Mouse (Mus musculus) stomach, postnatal 0 days (tissue): ENCODE results near the gene Sema4c. TPM values are rescaled to one million over a fixed set of nuclear protein-coding genes. Genes with fewer than 3 reads are reported as not detected.

Experiments
- ATAC-seq: fragments of 200-750 bp; cut with Nextera tagmentation; 2 replicates; pipeline ENCODE4 v1.8.0; 2017; ENCODE audit not compliant: low FRiP score, low TSS enrichment
- DNase-seq: peaks from one replicate; pipeline ENCODE4 v3.0.0-alpha.2; 2016; ENCODE audit warnings: low spot score
- H3K27ac ChIP-seq: fragments of 300-500 bp; sonication (generic); replicated peaks from 2 replicates; pipeline ENCODE4 v1.5.1; 2014; ENCODE audit warnings: mild to moderate bottlenecking, control low read depth
- H3K27me3 ChIP-seq: fragments of 300-500 bp; sonication (generic); 2 replicates; pipeline ENCODE4 v1.6.1; 2014; ENCODE audit warnings: low read length; ENCODE audit not compliant: control insufficient read depth, insufficient read depth
- H3K36me3 ChIP-seq: fragments of 300-500 bp; sonication (generic); 2 replicates; pipeline ENCODE4 v1.6.1; 2014; ENCODE audit warnings: low read length, mixed read lengths; ENCODE audit not compliant: control insufficient read depth, insufficient read depth
- H3K4me1 ChIP-seq: fragments of 300-500 bp; sonication (generic); replicated peaks from 2 replicates; pipeline ENCODE4 v1.6.1; 2014; ENCODE audit warnings: antibody characterized with exemption; ENCODE audit not compliant: control insufficient read depth, insufficient read depth
- H3K4me2 ChIP-seq: fragments of 300-500 bp; sonication (generic); replicated peaks from 2 replicates; pipeline ENCODE4 v1.6.1; 2014; ENCODE audit warnings: low read depth, mild to moderate bottlenecking, control low read depth, moderate library complexity
- H3K4me3 ChIP-seq: fragments of 300-500 bp; sonication (generic); 2 replicates; pipeline ENCODE4 v1.5.1; 2014; ENCODE audit warnings: low read depth, low read length, control low read depth
- H3K9ac ChIP-seq: fragments of 300-500 bp; sonication (generic); 2 replicates; pipeline ENCODE4 v1.6.1; 2014; ENCODE audit warnings: mild to moderate bottlenecking, low read length, control low read depth, mixed read lengths
- H3K9me3 ChIP-seq: fragments of 300-500 bp; sonication (generic); 2 replicates; pipeline ENCODE4 v1.6.1; 2016; ENCODE audit warnings: low read length; ENCODE audit not compliant: control insufficient read depth
- CTCF ChIP-seq: IDR thresholded peaks from 2 replicates; pipeline ENCODE4 v1.5.1; 2016; ENCODE audit warnings: antibody characterized with exemption, low read depth, mild to moderate bottlenecking, moderate library complexity
- EP300 ChIP-seq: optimal IDR thresholded peaks from 2 replicates; pipeline ENCODE3; 2016; ENCODE audit warnings: antibody characterized with exemption
- WGBS: fragments of 180-500 bp; shearing (Covaris S2); extraction: QIAGEN DNeasy Blood & Tissue Kit; methylation state at CpG from one replicate; pipeline ENCODE4 v1.1.7; 2014; 5-methylcytosine and 5-hydroxymethylcytosine counted together
- polyA plus RNA-seq: library from polyadenylated mRNA; unstranded; fragments of >200 nt; fragmentation: Nextera tagmentation; extraction: Ambion mirVana; gene quantifications from 2 replicates; pipeline ENCODE4 v1.2.1, GENCODE M21; 2015

Gene Sema4c
- polyA plus RNA-seq, 1 experiment from 2014 or later: 5.0 TPM

DNA sequence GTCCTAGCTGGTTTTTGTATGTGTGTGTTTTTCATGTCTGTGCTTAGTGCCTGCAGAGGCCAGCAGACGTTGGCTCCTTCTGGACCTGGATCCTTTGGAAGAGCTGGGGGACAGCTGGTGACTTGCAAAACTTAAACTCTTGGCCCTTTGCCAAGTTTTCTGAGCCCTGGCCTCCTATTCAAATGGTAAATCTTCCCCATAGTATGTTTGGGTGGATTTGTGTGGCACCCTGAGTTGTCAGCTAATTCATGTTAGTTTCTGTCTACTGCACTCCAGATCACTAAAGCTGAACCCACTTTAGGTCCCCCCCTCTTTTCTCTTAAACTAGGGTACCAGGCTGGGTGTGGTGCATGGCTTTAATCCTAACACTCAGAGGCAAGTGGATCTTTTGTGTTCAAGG lies 29.8 kb downstream of the Sema4c start:
- H3K27ac ChIP-seq: no peak overlapping the region
- H3K4me1 ChIP-seq: no peaks in the 10 kb centered on the region
- H3K9ac ChIP-seq: no peak overlapping the region
- no peak overlapping the region for H3K4me3 ChIP-seq
- no peaks in the 10 kb centered on the region for H3K27me3 ChIP-seq
- no peak overlapping the region for H3K4me2 ChIP-seq
- no peaks in the 10 kb centered on the region for H3K9me3 ChIP-seq
- TF ChIP-seq CTCF: no peak
- TF ChIP-seq EP300: no peak
- ATAC-seq (no peak), DNase-seq (no peak)
- WGBS: 4% methylated on average over 1 of the region's 1 CpGs
- peaks cover 10% of the 10 kb centered on the region; the same call in 1 of the 2 replicates for H3K36me3 ChIP-seq

DNA sequence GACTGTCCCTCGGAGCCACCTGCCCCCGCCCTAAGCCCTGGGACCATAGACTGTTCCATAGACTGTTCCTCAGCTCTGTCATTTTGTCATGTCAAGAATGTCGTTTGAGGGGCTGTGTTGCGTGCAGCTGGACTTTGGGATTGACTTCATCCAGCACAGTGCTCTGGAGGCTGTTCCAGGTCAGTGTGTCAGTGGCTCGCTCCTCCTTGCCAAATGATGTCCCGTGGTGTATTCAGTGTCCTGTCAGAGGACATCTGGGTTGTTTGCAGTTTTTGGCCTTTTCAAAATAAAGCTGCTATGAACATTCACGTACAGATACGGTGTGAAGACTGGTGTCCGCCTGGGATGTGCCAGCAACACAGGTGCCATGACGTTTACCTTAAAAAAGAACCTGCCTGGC lies 31.2 kb downstream of the Sema4c start:
- ATAC-seq (no peak), DNase-seq (no peak)
- Histone ChIP-seq H3K27me3 (no peaks in the 10 kb centered on the region), H3K4me3 (no peak overlapping the region), H3K9ac (no peak overlapping the region), H3K4me1 (no peaks in the 10 kb centered on the region), H3K27ac (no peak overlapping the region), H3K36me3 (peaks cover 17% of the 10 kb centered on the region), H3K9me3 (no peaks in the 10 kb centered on the region), H3K4me2 (no peak overlapping the region)
- WGBS: 74% methylated on average over 10 of the region's 10 CpGs
- TF ChIP-seq EP300 (no peak), CTCF (no peak)

DNA sequence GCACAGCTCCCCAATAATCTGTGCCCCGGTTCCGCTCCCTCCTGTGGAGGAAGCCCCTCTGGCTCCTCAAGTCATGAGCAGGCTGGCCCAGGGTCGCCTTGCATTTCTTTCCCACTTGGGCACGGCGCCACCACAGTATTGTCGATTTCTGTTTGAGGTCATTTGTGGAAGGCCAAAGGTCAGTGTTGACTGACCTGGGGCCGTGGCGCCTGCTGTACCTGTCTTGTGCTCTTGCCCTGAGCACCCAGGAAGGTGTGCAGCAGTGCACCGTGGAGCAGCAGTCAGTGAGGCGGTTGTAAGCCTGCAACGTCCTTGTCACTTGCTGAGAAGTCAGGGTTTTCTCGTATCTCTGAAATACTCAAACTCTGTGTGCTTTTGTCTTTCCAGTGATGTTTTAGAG lies 32.4 kb downstream of the Sema4c start:
- DNase-seq: no peak
- H3K27me3 ChIP-seq: no peaks in the 10 kb centered on the region
- no peaks in the 10 kb centered on the region for H3K4me1 ChIP-seq
- H3K27ac ChIP-seq: no peak overlapping the region
- peaks cover 22% of the 10 kb centered on the region for H3K36me3 ChIP-seq
- 81% methylated on average over 12 of the region's 12 CpGs for WGBS
- no peaks in the 10 kb centered on the region for H3K9me3 ChIP-seq
- H3K4me3 ChIP-seq: no peak overlapping the region
- H3K4me2 ChIP-seq: no peak overlapping the region
- ATAC-seq: no peak
- no peak overlapping the region for H3K9ac ChIP-seq
- no peak for TF ChIP-seq EP300
- no peak for TF ChIP-seq CTCF

DNA sequence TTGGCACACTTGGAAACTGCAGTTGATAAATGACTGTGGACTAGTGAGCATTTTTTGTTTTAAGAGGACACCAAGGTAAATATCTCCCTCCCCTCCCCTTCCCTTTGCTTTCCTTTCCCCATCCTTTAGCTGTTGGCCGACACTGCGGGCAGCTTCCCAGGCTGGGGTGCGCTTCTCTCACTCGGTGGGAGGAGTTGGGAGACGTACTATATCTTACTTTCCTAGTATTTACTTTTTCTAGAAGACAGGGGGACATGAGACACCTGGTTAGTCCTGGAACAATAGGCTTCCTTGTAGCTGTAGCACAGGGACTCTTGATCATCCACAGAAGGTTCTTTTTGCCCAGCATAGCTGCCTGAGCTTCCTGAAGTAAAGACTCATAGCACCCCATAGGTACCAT lies 34.1 kb downstream of the Sema4c start:
- H3K4me1 ChIP-seq: no peaks in the 10 kb centered on the region
- TF ChIP-seq EP300: no peak
- TF ChIP-seq CTCF: no peak

DNA sequence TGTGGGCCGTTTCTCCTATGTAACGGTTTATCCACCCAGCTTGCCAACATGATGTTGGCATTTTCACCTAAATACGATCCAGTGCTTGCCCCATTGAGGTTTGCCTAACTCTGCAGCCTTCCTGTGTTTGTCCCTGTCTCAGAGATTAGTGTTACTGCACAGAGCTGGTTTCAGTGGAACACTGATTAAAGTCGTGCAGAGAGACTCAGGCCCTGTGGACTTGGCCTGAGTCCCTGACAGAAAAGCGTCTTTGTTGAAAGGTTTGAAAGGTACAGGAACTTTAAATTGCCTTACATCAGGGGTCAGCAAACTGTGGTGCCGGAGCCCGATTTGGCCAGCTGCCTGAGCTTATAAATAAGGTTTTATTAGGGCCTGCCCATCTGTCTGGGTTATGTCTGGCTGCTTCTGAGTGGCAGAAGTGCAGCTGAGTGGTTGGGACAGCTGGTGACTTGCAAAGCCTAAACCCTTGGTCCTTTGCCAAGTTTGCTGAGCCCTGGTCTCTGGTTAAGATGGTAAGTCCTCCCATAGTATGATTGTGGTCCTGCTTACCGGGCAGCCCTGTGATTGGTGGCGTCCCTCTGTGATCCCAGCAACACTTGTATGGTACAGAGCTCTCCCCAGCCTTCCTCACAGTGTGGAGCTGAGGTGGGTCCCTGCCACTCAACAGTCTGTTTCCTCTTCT lies 34.7 kb downstream of the Sema4c start:
- Histone ChIP-seq H3K4me3 (no peak overlapping the region), H3K4me1 (no peaks in the 10 kb centered on the region), H3K27ac (no peak overlapping the region), H3K27me3 (no peaks in the 10 kb centered on the region), H3K36me3 (peaks cover 27% of the 10 kb centered on the region), H3K9ac (no peak overlapping the region), H3K9me3 (no peaks in the 10 kb centered on the region), H3K4me2 (no peak overlapping the region)
- no peak for TF ChIP-seq CTCF
- TF ChIP-seq EP300: no peak
- 48% methylated on average over 9 of the region's 9 CpGs for WGBS
- DNase-seq (no peak), ATAC-seq (no peak)

More for the DNA sequence above, 34.1 kb downstream of the Sema4c start:
- no peak overlapping the region for H3K27ac ChIP-seq
- no peak overlapping the region for H3K4me3 ChIP-seq
- H3K27me3 ChIP-seq: no peaks in the 10 kb centered on the region
- H3K36me3 ChIP-seq: peaks cover 27% of the 10 kb centered on the region
- H3K9ac ChIP-seq: no peak overlapping the region
- no peaks in the 10 kb centered on the region for H3K9me3 ChIP-seq
- WGBS: 38% methylated on average over 5 of the region's 5 CpGs
- ATAC-seq (no peak), DNase-seq (no peak)
- no peak overlapping the region for H3K4me2 ChIP-seq

DNA sequence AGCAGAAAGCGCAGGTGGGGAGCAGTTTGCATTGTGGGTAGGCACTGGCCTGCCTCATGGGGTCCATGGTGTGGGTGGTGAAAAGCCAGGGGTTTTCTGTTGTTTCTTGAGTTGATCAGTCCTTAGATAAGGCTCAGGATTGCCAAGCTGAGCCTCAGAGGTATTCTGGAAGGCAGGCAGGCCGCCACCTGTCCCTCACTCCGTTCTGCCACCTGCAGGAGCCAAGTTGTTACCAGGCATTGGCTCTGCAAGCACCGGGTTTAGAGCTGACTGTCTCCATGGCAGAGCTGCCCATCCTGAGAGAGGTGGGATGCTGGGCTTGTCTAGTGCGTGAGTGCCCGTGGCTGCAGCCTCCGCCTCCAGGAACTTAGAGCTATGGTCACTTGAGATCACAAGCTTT lies 35.9 kb downstream of the Sema4c start:
- Histone ChIP-seq H3K36me3 (peaks cover 32% of the 10 kb centered on the region), H3K9ac (no peak overlapping the region), H3K4me1 (no peaks in the 10 kb centered on the region), H3K4me3 (no peak overlapping the region), H3K27ac (no peak overlapping the region), H3K27me3 (no peaks in the 10 kb centered on the region), H3K4me2 (no peak overlapping the region), H3K9me3 (no peaks in the 10 kb centered on the region)
- TF ChIP-seq EP300 (no peak), CTCF (no peak)
- 94% methylated on average over 7 of the region's 7 CpGs for WGBS
- ATAC-seq: no peak
- no peak for DNase-seq
